Mouse (Mus musculus) gastrocnemius, postnatal 14 days (tissue): Measurements from ENCODE around the gene Metrn. TPM values are rescaled to one million over a fixed set of nuclear protein-coding genes. Genes with fewer than 3 reads are reported as not detected.

ENCODE experiments used
- DNase-seq: peaks from one replicate; pipeline ENCODE4 v3.0.0; 2021; ENCODE audit warnings: mixed read lengths
- intact Hi-C: fragments of 180-260 bp; cut with DNase I; formaldehyde crosslinking; loops from one replicate; pipeline ENCODE4 v1.15.1; 2025; ENCODE audit warnings: low total_unique reads
- microRNA-seq, 2 experiments: library from miRNA; unstranded; fragments of <30 nt; microRNA quantifications; one replicate each; pipeline ENCODE4 v1.2.0; 2021
- total RNA-seq, 2 experiments: library from RNA; stranded (reverse); gene quantifications; 2 replicates each; pipeline ENCODE4 v1.2.3; 2021

The Metrn gene
- total RNA-seq, 2 experiments from 2014 or later: 46.6 to 60.9 TPM

GRCm38 (mm10) chr17:25748238-25748637 lies 48.7 kb downstream of the Metrn start:
- intact Hi-C loops: no loop called here
- no peak for DNase-seq

GRCm38 (mm10) chr17:25744311-25744710 lies 52.6 kb downstream of the Metrn start:
- intact Hi-C loops: no loop called here
- no peak for DNase-seq

- no peak for DNase-seq
- intact Hi-C loops: no loop called here
Measured at GRCm38 (mm10) chr17:25743831-25744230, 53.1 kb downstream of the Metrn start.

Small RNA genes lying within 50 kb of the gene (microRNA-seq; reads per million reads assigned to microRNA genes)
- gene Gm25083: 0 reads per million in 2 experiments
- 0 to 0.50 reads per million in 2 experiments for gene Mir3082
- gene Mir6966: 0 to 1.3 reads per million in 2 experiments

Other genes with a start within 250 kb of the Metrn start
- 1 to 10 TPM; 7.2 to 8.8 TPM for gene Sox8, start 226.4 kb downstream of the Metrn start, total RNA-seq
- 10 to 100 TPM; 13.1 to 13.8 TPM for gene Lmf1, start 218.1 kb downstream of the Metrn start, total RNA-seq
- gene Gng13, start 80.0 kb downstream of the Metrn start, total RNA-seq: not detected
- gene Chtf18, start 69.7 kb downstream of the Metrn start, total RNA-seq: 1 to 10 TPM; 1.3 to 2.5 TPM
- gene Rpusd1, start 69.5 kb downstream of the Metrn start, total RNA-seq: 1 to 10 TPM; 3.4 to 3.8 TPM
- not detected for gene Mslnl, start 61.1 kb downstream of the Metrn start, total RNA-seq
- gene Msln, start 42.8 kb downstream of the Metrn start, total RNA-seq: under 1 TPM in 1 of 2 experiments, not detected in 1; 0.74 TPM
- 10 to 100 TPM; 27.7 to 28.8 TPM for gene Narfl, start 23.4 kb downstream of the Metrn start, total RNA-seq
- gene Haghl, start 11.5 kb downstream of the Metrn start, total RNA-seq: 10 to 100 TPM; 13.9 to 16.1 TPM
- gene Ccdc78, start 10.6 kb downstream of the Metrn start, total RNA-seq: not detected
- gene Fam173a, start 4.2 kb downstream of the Metrn start, total RNA-seq: 10 to 100 TPM; 36.1 to 37.9 TPM
- gene AC134908.4, start 1.5 kb downstream of the Metrn start, total RNA-seq: not detected
- 1 to 10 TPM in 1 of 2 experiments, under 1 TPM in 1; 0.95 to 2.2 TPM for gene Fbxl16, start 11.9 kb upstream of the Metrn start, total RNA-seq
- gene Wdr24, start 26.5 kb upstream of the Metrn start, total RNA-seq: 1 to 10 TPM; 9.1 to 9.2 TPM
- 10 to 100 TPM; 20.3 to 23.6 TPM for gene Jmjd8, start 31.7 kb upstream of the Metrn start, total RNA-seq
- 10 to 100 TPM; 80.2 to 81.3 TPM for gene Stub1, start 36.3 kb upstream of the Metrn start, total RNA-seq
- 10 to 100 TPM; 11.7 to 12.0 TPM for gene Rhbdl1, start 40.2 kb upstream of the Metrn start, total RNA-seq
- gene Gm20683, start 44.6 kb upstream of the Metrn start, total RNA-seq: 10 to 100 TPM in 1 of 2 experiments, 1 to 10 TPM in 1; 7.5 to 11.0 TPM
- 10 to 100 TPM; 38.0 to 47.1 TPM for gene Rhot2, start 47.7 kb upstream of the Metrn start, total RNA-seq
- gene Wdr90, start 64.4 kb upstream of the Metrn start, total RNA-seq: 1 to 10 TPM; 1.6 to 2.0 TPM
- 10 to 100 TPM; 52.3 to 73.3 TPM for gene Mcrip2, start 71.6 kb upstream of the Metrn start, total RNA-seq
- gene Mettl26, start 77.9 kb upstream of the Metrn start, total RNA-seq: 10 to 100 TPM; 26.1 to 27.7 TPM
- gene Wfikkn1, start 83.7 kb upstream of the Metrn start, total RNA-seq: under 1 TPM; 0.49 to 0.55 TPM
- gene Rab40c, start 122.6 kb upstream of the Metrn start, total RNA-seq: 10 to 100 TPM; 10.1 to 10.3 TPM
- gene Pigq, start 147.8 kb upstream of the Metrn start, total RNA-seq: 10 to 100 TPM; 29.8 to 30.2 TPM
- not detected for gene Nhlrc4, start 147.8 kb upstream of the Metrn start, total RNA-seq
- not detected for gene A930017K11Rik, start 155.4 kb upstream of the Metrn start, total RNA-seq
- 1 to 10 TPM; 4.3 to 5.9 TPM for gene Capn15, start 188.7 kb upstream of the Metrn start, total RNA-seq